Mouse (Mus musculus) thymus, postnatal 25 days (tissue): ENCODE data around the gene Tmx2.

ENCODE experiments used
- DNase-seq: peaks from one replicate; pipeline ENCODE4 v3.0.0; 2022

Gene Tmx2

DNA sequence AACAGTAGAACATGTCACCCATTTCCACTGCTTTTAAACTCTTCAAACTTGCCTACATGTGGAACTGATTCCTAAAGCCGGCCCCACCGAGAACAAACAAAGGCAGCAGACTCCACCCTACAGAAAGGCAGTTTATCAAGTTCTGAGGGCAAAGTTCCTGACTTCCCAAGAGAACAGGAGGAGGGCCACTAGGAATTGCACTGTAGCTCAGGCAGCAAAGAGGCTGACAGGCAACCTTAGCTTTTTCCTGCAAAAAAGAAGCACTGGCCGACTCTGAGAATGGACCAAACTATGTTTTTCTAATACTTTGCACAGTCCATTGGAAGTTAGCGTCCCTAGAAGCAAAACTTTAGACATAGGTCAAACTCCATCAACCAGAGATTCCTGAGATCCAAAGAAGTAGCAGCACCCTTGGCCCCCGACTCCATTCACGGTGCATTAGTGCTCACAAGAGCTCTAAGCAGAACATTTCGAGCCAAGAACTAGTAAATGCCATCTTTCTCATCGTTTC lies 42.7 kb downstream of the Tmx2 start:
- DNase-seq: no peak

DNA sequence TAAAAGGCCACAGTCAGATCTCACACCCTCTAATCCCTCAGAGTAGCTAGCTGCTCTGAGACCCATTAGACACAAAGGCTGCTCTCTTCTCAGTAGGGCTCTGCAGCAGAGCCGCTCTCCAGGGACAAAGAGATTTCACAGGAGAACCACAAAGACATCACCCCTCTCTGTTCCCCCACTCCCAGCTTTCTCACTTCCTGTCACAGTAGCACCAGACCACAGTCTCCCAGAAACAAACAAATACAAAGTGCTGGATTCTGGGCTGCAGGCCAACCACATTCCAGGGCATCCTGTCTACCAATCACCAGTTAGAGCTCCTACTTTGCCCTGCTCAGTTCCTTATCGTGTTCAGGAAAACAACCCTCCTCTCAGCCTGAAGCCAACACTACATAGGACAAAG lies 43.3 kb downstream of the Tmx2 start:
- DNase-seq: no peak

DNA sequence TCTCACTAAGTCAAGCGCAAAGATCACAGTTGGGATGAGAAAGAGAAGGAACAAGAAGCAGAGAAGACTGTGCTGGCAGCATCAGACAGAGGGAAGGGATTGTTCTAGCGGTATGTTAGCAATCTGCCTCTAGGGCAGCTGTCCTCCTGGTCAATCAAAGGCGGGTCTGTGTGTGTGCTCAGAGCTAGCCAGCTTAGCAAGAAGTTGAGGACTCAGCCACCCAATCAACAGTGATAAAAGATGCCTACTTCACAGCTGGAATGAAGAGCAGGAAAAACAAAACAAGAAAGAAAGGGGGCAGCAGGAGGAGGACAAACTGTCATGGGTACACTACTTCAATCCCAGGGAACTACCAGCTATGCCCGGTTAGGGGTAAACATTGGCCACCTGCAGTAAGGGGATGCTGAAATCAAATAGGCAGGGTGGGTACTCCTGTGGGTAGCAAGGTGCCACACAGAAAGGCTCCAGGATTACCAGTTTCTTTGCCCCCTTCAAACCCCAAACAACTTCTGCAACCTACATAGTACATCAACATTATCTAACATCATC lies 43.9 kb downstream of the Tmx2 start:
- no peak for DNase-seq

DNA sequence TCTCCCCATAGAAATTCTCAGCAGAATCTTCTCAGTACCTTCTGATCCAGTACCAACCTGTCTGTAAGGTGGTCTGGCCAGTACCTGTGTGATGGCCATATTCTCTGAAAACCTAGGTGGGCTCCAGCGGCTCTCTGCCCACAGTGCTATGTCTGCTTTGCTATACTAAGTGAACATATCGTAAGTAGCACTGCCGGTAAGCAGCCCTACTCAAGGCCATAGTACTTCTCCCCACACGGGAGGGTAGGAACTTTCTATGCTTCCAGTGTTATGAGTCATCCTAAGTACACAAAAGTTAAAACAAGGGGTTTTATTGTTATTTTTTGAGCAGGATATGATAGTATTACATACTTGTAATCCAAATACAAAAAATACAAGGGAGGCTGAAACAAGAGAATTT lies 44.9 kb downstream of the Tmx2 start:
- DNase-seq: no peak

DNA sequence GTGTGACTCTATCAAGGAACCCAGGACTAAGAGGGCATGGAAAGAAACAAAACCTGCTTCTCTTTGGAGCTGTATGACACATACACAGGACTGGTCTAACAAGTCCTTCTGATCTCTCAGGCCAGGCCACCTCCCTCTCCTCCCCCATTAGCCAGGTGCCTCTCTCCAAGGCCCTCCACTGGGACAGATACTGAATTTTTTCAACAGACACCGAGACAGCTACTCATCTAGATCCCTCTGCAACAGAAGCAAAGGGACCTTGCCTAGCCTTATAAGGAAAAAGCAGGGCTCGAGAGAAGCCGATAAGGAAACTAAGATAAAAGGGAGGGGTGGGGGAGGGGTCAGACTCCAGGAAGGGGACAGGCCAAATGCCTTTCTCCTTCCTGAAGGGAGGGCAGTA lies 45.9 kb downstream of the Tmx2 start:
- no peak for DNase-seq

DNA sequence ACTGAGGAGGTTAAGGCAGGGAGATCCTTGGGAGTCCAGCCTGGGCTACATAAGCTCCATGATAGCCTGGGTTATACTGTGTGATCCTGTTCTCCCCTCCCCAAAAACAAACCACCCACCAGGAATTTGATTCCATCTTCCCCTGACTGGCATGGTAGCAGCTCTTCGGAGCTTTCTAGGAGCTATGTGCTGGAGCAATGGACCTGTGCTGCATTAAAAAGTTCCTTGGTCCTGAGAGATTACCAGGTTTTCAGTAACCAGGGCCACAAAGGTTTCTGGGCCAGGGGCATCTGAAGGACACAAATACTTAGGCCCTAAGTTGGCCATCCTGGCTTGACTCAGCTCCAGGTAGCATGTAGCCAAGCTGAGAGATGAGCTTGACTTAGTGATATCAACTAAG lies 46.9 kb downstream of the Tmx2 start:
- no peak for DNase-seq

DNA sequence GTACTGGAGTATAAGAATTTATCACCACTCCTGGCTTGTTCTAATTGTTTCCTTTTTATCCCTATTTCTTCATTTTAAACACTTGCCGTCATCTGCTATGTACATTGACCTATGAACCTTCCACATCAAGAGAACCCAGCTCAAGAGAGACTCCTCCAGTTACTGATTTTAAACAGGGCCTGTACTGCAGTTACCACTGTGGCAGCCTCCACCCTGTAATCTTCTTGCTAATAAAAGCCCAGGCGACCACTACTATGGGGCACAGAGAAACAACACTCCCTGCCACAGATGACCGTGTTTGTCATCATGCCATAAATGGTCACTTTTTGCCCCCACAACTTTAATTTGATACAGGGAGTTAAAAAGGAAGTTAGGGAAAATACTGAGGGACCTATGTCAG lies 51.9 kb downstream of the Tmx2 start:
- DNase-seq: no peak

DNA sequence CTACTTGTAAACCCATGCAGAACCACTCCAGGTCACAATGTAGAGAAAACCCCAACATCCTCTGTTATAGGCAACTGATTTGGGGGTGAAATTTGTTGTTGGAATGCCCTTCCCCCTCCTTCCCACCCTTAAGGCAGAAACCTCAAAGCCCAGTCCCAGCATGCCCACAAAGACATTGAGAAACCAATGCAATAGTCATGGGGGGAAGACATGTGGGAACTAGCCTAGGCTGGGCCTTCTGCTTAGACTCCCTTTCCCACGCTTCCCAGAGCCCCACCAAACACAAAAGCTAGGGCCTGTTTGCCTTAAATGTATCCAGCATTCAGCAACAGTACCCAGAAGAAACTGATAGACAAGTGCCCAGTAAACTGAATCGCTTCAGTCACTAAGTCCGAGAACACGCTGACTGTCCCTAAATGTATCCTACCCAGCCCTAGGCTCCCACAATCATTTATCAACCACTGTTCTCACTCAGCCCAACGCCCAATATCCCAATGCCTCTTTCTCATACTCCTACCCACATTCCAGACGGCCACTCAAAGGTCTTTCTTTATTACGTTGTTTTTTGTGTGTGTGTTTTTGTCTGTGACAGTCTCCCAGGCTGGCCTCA lies 52.5 kb downstream of the Tmx2 start:
- no peak for DNase-seq

DNA sequence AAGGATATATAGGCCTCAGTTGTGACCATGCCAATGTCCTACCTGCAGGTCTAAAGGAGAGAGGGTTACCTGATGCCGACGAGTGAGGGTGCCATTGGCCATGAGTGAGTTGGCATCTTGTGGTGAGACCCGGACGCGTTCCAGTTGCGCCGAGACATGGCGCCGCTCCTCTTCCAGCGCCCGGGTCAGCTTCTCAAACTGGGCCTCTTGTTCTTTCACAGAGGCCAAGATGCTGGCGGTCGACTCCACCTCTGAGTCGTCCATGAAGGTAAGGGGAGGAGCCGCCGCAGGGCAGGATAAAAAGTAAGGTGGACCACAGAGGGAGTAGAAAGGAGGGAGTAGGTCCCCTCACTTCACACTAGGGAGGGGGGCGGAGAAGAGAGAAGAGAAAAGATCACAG lies 54.7 kb downstream of the Tmx2 start:
- DNase-seq: no peak

DNA sequence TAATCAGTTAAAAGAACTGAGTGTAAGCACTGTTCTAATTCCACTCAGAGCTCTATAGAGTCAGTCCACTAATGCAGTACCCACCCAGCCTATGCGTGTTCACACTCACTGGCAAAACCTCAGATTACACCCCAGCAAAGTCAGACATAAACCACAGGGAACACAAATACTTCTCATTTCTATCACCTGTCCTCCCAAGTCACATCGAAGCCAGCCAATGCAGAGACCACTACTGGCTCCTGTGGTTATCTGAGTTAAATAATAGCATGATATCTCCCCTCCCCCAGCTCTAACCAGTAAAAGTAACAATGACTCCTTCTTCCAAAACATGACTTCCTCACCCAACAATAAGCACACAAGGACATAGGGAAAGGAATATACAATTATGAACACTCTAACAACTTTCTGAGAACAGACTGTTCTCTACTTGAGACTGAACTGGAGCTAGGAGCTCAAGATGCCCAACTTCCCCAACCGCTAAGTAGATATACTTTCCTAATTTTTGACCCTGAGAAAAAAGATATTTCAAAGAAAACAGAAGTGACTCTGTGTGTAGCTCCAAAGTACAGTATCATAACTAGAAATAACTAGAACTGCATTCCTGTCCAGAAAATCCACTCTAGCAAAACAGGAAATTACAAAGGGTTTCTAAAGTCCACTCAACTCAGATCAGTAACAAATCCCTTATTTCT lies 55.4 kb downstream of the Tmx2 start:
- no peak for DNase-seq

DNA sequence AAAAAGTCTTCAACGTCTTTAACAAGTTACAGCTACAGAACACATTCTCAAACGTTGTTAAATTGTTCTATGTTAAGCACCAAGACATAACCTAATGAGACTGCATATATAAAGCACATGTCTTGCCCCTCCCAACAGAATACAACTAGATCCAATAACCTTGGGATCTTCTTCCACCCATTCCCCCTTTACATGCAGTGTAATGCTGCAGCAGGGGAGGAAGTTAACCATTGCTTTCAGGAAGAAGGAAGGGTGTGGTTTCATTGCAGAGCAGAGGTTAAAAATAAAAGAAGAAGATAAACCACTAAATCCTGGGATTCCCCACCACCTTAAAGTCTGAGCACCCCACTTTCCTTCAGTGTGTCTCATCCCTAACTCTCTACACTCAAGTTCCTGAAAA lies 56.3 kb downstream of the Tmx2 start:
- no peak for DNase-seq
